Mouse (Mus musculus) myocyte (in vitro differentiated cells): ENCODE measurements around the gene Tchhl1.

Source experiments
- CEBPB ChIP-seq: IDR thresholded peaks from 2 replicates; pipeline ENCODE4 v1.6.1; 2011; ENCODE audit warnings: mild to moderate bottlenecking, moderate library complexity; ENCODE audit not compliant: poor library complexity, insufficient read depth, severe bottlenecking
- E2F4 ChIP-seq: IDR thresholded peaks from one replicate; pipeline ENCODE4 v1.6.1; 2011; ENCODE audit warnings: mild to moderate bottlenecking, control low read depth, moderate library complexity; ENCODE audit not compliant: insufficient read depth
- MAX ChIP-seq: IDR thresholded peaks from one replicate; pipeline ENCODE4 v1.6.1; 2011; ENCODE audit warnings: low read depth, mild to moderate bottlenecking, control low read depth
- MYOD1 ChIP-seq, 3 experiments: IDR thresholded peaks; one replicate each; pipeline ENCODE4 v1.6.1; 2011; ENCODE audit warnings: control low read depth in 2 of 3, low read depth in 2 of 3, mild to moderate bottlenecking in 2 of 3, moderate library complexity in 1 of 3; ENCODE audit not compliant: insufficient read length in 2 of 3, control insufficient read depth in 1 of 3
- MYOG ChIP-seq, 3 experiments: IDR thresholded peaks; one replicate each; pipeline ENCODE4 v1.6.1; 2011; ENCODE audit warnings: control low read depth in 2 of 3, low read depth in 2 of 3, mild to moderate bottlenecking in 2 of 3; ENCODE audit not compliant: insufficient read length in 2 of 3, control insufficient read depth in 1 of 3, insufficient read depth in 1 of 3
- POLR2A ChIP-seq: IDR thresholded peaks from one replicate; pipeline ENCODE4 v1.6.1; 2011; ENCODE audit warnings: low read depth, mild to moderate bottlenecking, control low read depth, moderate library complexity; ENCODE audit not compliant: insufficient read length
- POLR2AphosphoS2 ChIP-seq: IDR thresholded peaks from one replicate; pipeline ENCODE4 v1.6.1; 2011; ENCODE audit warnings: low read depth, control low read depth; ENCODE audit not compliant: insufficient read length
- REST ChIP-seq: IDR thresholded peaks from one replicate; pipeline ENCODE4 v1.6.1; 2011; ENCODE audit warnings: mild to moderate bottlenecking, control low read depth, moderate library complexity; ENCODE audit not compliant: insufficient read depth, insufficient read length
- SRF ChIP-seq: IDR thresholded peaks from one replicate; pipeline ENCODE4 v1.6.1; 2011; ENCODE audit warnings: low read depth; ENCODE audit not compliant: control insufficient read depth, insufficient read length
- TCF12 ChIP-seq: IDR thresholded peaks from one replicate; pipeline ENCODE4 v1.6.1; 2011; ENCODE audit warnings: mild to moderate bottlenecking, control low read depth; ENCODE audit not compliant: poor library complexity, insufficient read depth, severe bottlenecking
- TCF3 ChIP-seq: IDR thresholded peaks from one replicate; pipeline ENCODE4 v1.6.1; 2011; ENCODE audit warnings: low read depth, control low read depth; ENCODE audit not compliant: insufficient read length
- USF1 ChIP-seq: IDR thresholded peaks from one replicate; pipeline ENCODE4 v1.6.1; 2011; ENCODE audit warnings: low read depth, mild to moderate bottlenecking, control low read depth, moderate library complexity

- no peak for TF ChIP-seq POLR2A
- TF ChIP-seq SRF, result no peak
- no peak for TF ChIP-seq USF1
- TF ChIP-seq TCF12, result no peak
- TF ChIP-seq E2F4, result no peak
- no peak for TF ChIP-seq MAX
- no peak for TF ChIP-seq MYOD1 (IDR thresholded peaks at IDR 0.05; ENCODE audit: control insufficient read depth in 1 of 3, insufficient read length in 2 of 3, low read depth in 2 of 3)
- TF ChIP-seq POLR2AphosphoS2, result no peak
- no peak for TF ChIP-seq MYOG (IDR thresholded peaks at IDR 0.05; ENCODE audit: control insufficient read depth in 1 of 3, insufficient read depth in 1 of 3, insufficient read length in 2 of 3, low read depth in 2 of 3)
- no peak for TF ChIP-seq REST
- TF ChIP-seq CEBPB, result no peak
- TF ChIP-seq TCF3, result no peak
Observed at GRCm38 (mm10) chr3:93488541-93488940, 20.0 kb downstream of the Tchhl1 start.
